Mouse (Mus musculus) lung, postnatal 0 days (tissue): ENCODE data around the gene Drap1.

ENCODE experiments used
- CTCF ChIP-seq: IDR thresholded peaks from 2 replicates; pipeline ENCODE4 v1.5.1; 2016; ENCODE audit warnings: antibody characterized with exemption, mild to moderate bottlenecking
- EP300 ChIP-seq: IDR thresholded peaks from 2 replicates; pipeline ENCODE4 v1.6.1; 2016; ENCODE audit warnings: antibody characterized with exemption, mild to moderate bottlenecking, control low read depth

GRCm38 (mm10) chr19:5461411-5461810 lies 36.6 kb upstream of the Drap1 start:
- no peak for TF ChIP-seq CTCF
- TF ChIP-seq EP300, result no peak
